In the genomic region with DNA sequence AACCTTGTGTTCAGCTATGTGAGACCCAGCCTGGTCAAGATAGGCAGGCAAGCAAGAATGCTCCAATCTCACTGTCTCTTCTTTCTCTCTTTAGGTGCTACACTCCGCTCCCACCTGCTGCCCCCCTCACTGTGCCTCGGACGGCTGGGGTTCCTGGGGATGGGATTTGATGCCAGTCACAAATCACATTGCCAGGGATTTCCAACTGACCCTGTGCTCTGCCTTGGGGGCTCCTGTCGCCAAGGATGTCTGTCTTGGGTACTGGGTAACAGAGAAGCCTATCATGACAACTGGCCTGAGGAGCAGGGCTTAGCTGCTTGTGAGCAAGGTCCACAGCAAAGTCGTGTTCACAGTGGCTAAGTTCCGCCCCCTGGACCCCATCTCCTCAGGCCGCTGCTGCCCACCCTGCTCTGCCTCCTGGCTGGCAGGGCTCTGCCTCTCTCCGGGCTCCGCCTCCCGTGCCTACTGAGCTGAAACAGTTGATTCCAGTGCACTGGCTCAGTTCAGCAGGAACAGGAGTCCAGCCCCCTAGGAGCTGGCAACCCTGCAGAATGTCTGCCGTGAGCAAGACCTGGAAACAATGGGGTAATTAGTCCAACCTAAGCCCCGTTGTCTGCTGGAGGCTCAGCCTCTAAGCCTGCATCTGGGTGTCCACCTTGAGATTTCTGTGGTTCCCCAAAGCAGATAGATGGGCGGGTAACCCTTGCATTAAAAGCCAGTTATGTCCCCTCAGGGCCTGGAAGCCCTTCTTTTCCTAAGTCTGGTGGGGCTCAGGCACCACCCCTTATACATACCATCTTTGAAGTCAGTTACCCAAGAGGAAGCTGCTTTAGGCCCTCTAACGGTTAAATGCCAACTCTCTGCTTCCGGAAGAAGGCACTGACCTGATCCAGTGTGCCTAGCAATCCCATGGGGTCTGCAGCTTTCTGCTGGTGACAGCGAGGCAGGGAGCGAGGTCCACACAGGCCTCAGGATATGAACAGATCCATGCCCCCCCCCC, we compare ENCODE assay signal across 8 mouse cellular contexts. TPM values are rescaled to one million over a fixed set of nuclear protein-coding genes. Genes with fewer than 3 reads are reported as not detected.
DNase-seq lines count a peak whose midpoint lies in the region; ATAC-seq and TF ChIP-seq lines count a peak whose summit lies in the region.

No protein-coding gene starts in this region.

- no peak; the same call in 1 of the 2 replicates for TF ChIP-seq POLR2A in CH12.LX (IDR thresholded peaks at IDR 0.05; ENCODE audit: low read depth, low read length)

- peaks cover 13% of the 10 kb centered on the region for H3K79me2 ChIP-seq in CH12.LX (replicated peaks; ENCODE audit: control insufficient read depth, extremely low read depth, insufficient read depth, poor library complexity, severe bottlenecking)

- TF ChIP-seq EP300 in CH12.LX (IDR thresholded peaks at IDR 0.05; ENCODE audit: low read length): no peak

- dilution Hi-C loops in CH12.LX (cut with MboI; ENCODE audit: extremely low pct_ligation_motif_present, extremely low pct_unique_long_range_greater_than_20kb, low sequenced_read_pairs): no loop called here

- no peak overlapping the region for H3K4me2 ChIP-seq in CH12.LX (ENCODE audit: insufficient read depth, low read depth, poor library complexity, severe bottlenecking)
- no peak overlapping the region; the same call in 1 of the 2 replicates for H3K4me2 ChIP-seq in heart, embryonic 16.5 days (ENCODE audit: low read depth, low read length)
- H3K4me2 ChIP-seq in liver, embryonic 16.5 days (ENCODE audit: low read depth, low read length): peak overlapping the region; percentile 27; the same call in 1 of the 2 replicates

- no peak for ATAC-seq in heart, embryonic 16.5 days (replicated peaks; ENCODE audit: extremely low read depth, insufficient read depth, low FRiP score)
- ATAC-seq in liver, embryonic 16.5 days (ENCODE audit: low read depth): no peak

- peak; percentile 40 to 53 for DNase-seq in cerebellum, postnatal 14 days
- no peak for DNase-seq in cerebellum, adult 8-10 months
- DNase-seq in CH12.LX (ENCODE audit: extremely low read depth): no peak
- peak; percentile 65 for DNase-seq in thymus, postnatal 25 days
- DNase-seq in frontal cortex, postnatal 25 days (ENCODE audit: low spot score in 2 of 2): no peak
- DNase-seq in urinary bladder, postnatal 25 days (ENCODE audit: low spot score): no peak

- H3K36me3 ChIP-seq in CH12.LX (replicated peaks in 1 of 2; ENCODE audit: control insufficient read depth in 1 of 2, insufficient read depth in 1 of 2, low read length in 1 of 2): peaks cover 54 to 80% of the 10 kb centered on the region in 2 experiments
- H3K36me3 ChIP-seq in heart, embryonic 16.5 days (ENCODE audit: control insufficient read depth, insufficient read depth): peaks cover 37% of the 10 kb centered on the region
- H3K36me3 ChIP-seq in liver, embryonic 16.5 days (ENCODE audit: control insufficient read depth, insufficient read depth): no peaks in the 10 kb centered on the region

- no peaks in the 10 kb centered on the region for H3K9me3 ChIP-seq in CH12.LX (replicated peaks; ENCODE audit: low read length)
- H3K9me3 ChIP-seq in heart, embryonic 16.5 days (replicated peaks; ENCODE audit: control insufficient read depth, low read length): no peaks in the 10 kb centered on the region
- no peaks in the 10 kb centered on the region for H3K9me3 ChIP-seq in liver, embryonic 16.5 days (replicated peaks; ENCODE audit: control insufficient read depth, low read length)

- peak overlapping the region; percentile 60 for H3K27ac ChIP-seq in CH12.LX (ENCODE audit: insufficient read depth, low read depth)
- peak overlapping the region; percentile 85 for H3K27ac ChIP-seq in heart, embryonic 16.5 days (ENCODE audit: low read length)
- peak overlapping the region; percentile 72 for H3K27ac ChIP-seq in liver, embryonic 16.5 days (ENCODE audit: low read length)

- WGBS in heart, embryonic 16.5 days: 64% methylated on average over 17 of the region's 17 CpGs
- WGBS in liver, embryonic 16.5 days (ENCODE audit: insufficient replicate concordance): 41% methylated on average over 17 of the region's 17 CpGs

- TF ChIP-seq CTCF in CH12.LX (conservative IDR thresholded peaks at IDR 0.05 in 1 of 2, IDR thresholded peaks at IDR 0.05 in 1 of 2; ENCODE audit: low read depth in 2 of 2, low read length in 2 of 2): no peak

- no peak for TF ChIP-seq RAD21 in CH12.LX (IDR thresholded peaks at IDR 0.05; ENCODE audit: low read depth, low read length)

- in situ Hi-C loops in CH12.LX (cut with MboI; ENCODE audit: low pct_ligation_motif_present, low pct_unique_long_range_greater_than_20kb, low sequenced_read_pairs): loop anchor here (25.0 kb wide), 1 partner anchor 154 kb away; no protein-coding TSS in a partner anchor

- H3K4me1 ChIP-seq in CH12.LX (ENCODE audit: control insufficient read depth in 1 of 2, insufficient read depth in 2 of 2): peaks cover 12 to 33% of the 10 kb centered on the region in 2 experiments
- H3K4me1 ChIP-seq in heart, embryonic 16.5 days (ENCODE audit: control insufficient read depth, insufficient read depth, low read length): peaks cover 36% of the 10 kb centered on the region
- H3K4me1 ChIP-seq in liver, embryonic 16.5 days (ENCODE audit: control insufficient read depth, low read depth, low read length): peaks cover 3% of the 10 kb centered on the region

- no peak overlapping the region for H3K4me3 ChIP-seq in CH12.LX (replicated peaks in 1 of 3; ENCODE audit: low read depth in 2 of 3, low read length in 2 of 3, poor library complexity in 1 of 3)
- H3K4me3 ChIP-seq in heart, embryonic 16.5 days (ENCODE audit: low read length): no peak overlapping the region
- no peak overlapping the region for H3K4me3 ChIP-seq in liver, embryonic 16.5 days (ENCODE audit: low read depth, low read length)

- H3K27me3 ChIP-seq in CH12.LX (replicated peaks): no peaks in the 10 kb centered on the region
- H3K27me3 ChIP-seq in heart, embryonic 16.5 days (ENCODE audit: control insufficient read depth, insufficient read depth, low read length): no peaks in the 10 kb centered on the region
- no peaks in the 10 kb centered on the region for H3K27me3 ChIP-seq in liver, embryonic 16.5 days (ENCODE audit: control insufficient read depth, insufficient read depth, low read depth, low read length)

- H3K9ac ChIP-seq in CH12.LX (ENCODE audit: insufficient read depth, low read depth): no peak overlapping the region
- peak overlapping the region; percentile 43; the same call in 1 of the 2 replicates for H3K9ac ChIP-seq in heart, embryonic 16.5 days (ENCODE audit: low read length)
- no peak overlapping the region; the same call in 1 of the 2 replicates for H3K9ac ChIP-seq in liver, embryonic 16.5 days (ENCODE audit: low read depth, low read length)

TF ChIP-seq in CH12.LX, 34 proteins besides CTCF, POLR2A, EP300 and RAD21:
- TF ChIP-seq ELF1 (IDR thresholded peaks at IDR 0.05; ENCODE audit: low read depth, low read length) (no peak), USF2 (conservative IDR thresholded peaks at IDR 0.05; ENCODE audit: low read depth, low read length) (no peak), MAFK (IDR thresholded peaks at IDR 0.05; ENCODE audit: insufficient replicate concordance, low read length) (no peak), ETS1 (conservative IDR thresholded peaks at IDR 0.05; ENCODE audit: low read depth, low read length) (no peak), MXI1 (IDR thresholded peaks at IDR 0.05; ENCODE audit: low read depth, low read length) (no peak), USF1 (IDR thresholded peaks at IDR 0.05; ENCODE audit: low read depth, low read length) (no peak), ZNF384 (IDR thresholded peaks at IDR 0.05; ENCODE audit: low read depth, low read length) (no peak), MAZ (IDR thresholded peaks at IDR 0.05; ENCODE audit: low read depth, low read length) (no peak), ZC3H11A (IDR thresholded peaks at IDR 0.05; ENCODE audit: low read depth, low read length) (no peak), CHD1 (IDR thresholded peaks at IDR 0.05; ENCODE audit: low read depth, low read length) (no peak)
TF ChIP-seq in CH12.LX: peak in this region for 0.

RNA-seq across cellular contexts. Expression of a gene that starts 23.7 kb away (rescaled TPM):
- total RNA-seq in CH12.LX (2012; rRNA removed) (not detected in 2 replicates), CH12.LX (2014; rRNA removed) (not detected in 2 replicates)
- not detected in 2 replicates for polyA plus RNA-seq in CH12.LX (2012; ENCODE audit: insufficient read length, low read depth)
- 1.5 and 1.6 TPM in 2 replicates for polyA plus RNA-seq in heart, embryonic 16.5 days (2015; fragmentation: Nextera tagmentation; extraction: Ambion mirVana)
- polyA plus RNA-seq in liver, embryonic 16.5 days (2015; fragmentation: Nextera tagmentation; extraction: Ambion mirVana): not detected in 2 replicates

RNA-seq across cellular contexts. Expression of a gene that starts 28.2 kb away (rescaled TPM):
- total RNA-seq in CH12.LX (2012; rRNA removed) (6.3 and 9.7 TPM in 2 replicates), CH12.LX (2014; rRNA removed) (4.7 and 4.9 TPM in 2 replicates)
- polyA plus RNA-seq in CH12.LX (2012; ENCODE audit: insufficient read length, low read depth): 6.5 and 9.1 TPM in 2 replicates
- 8.4 and 9.9 TPM in 2 replicates for polyA plus RNA-seq in heart, embryonic 16.5 days (2015; fragmentation: Nextera tagmentation; extraction: Ambion mirVana)
- polyA plus RNA-seq in liver, embryonic 16.5 days (2015; fragmentation: Nextera tagmentation; extraction: Ambion mirVana): 2.2 and 2.8 TPM in 2 replicates

RNA-seq across cellular contexts. Expression of a gene that starts 40.8 kb away (rescaled TPM):
- total RNA-seq in CH12.LX (2012; rRNA removed): 225 and 266 TPM in 2 replicates
- 213 and 228 TPM in 2 replicates for total RNA-seq in CH12.LX (2014; rRNA removed)
- 217 and 262 TPM in 2 replicates for polyA plus RNA-seq in CH12.LX (2012; ENCODE audit: insufficient read length, low read depth)
- polyA plus RNA-seq in heart, embryonic 16.5 days (2015; fragmentation: Nextera tagmentation; extraction: Ambion mirVana): 297 and 311 TPM in 2 replicates
- 175 and 185 TPM in 2 replicates for polyA plus RNA-seq in liver, embryonic 16.5 days (2015; fragmentation: Nextera tagmentation; extraction: Ambion mirVana)

RNA-seq across cellular contexts. Expression of a gene that starts 48.4 kb away (rescaled TPM):
- total RNA-seq in CH12.LX (2012; rRNA removed) (51.6 and 58.6 TPM in 2 replicates), CH12.LX (2014; rRNA removed) (79.7 and 102 TPM in 2 replicates)
- 62.1 and 70.8 TPM in 2 replicates for polyA plus RNA-seq in CH12.LX (2012; ENCODE audit: insufficient read length, low read depth)
- 45.0 and 46.2 TPM in 2 replicates for polyA plus RNA-seq in heart, embryonic 16.5 days (2015; fragmentation: Nextera tagmentation; extraction: Ambion mirVana)
- polyA plus RNA-seq in liver, embryonic 16.5 days (2015; fragmentation: Nextera tagmentation; extraction: Ambion mirVana): 27.1 and 27.9 TPM in 2 replicates

Comparison
In these comparisons a context has a peak if more than half of its experiments do, and no peak if none do; other contexts are left out.
1. DNase-seq: peak in cerebellum, postnatal 14 days (2 of 2) and thymus, postnatal 25 days (single experiment); none in cerebellum, adult 8-10 months (single experiment), CH12.LX (single experiment), frontal cortex, postnatal 25 days (0 of 2) and urinary bladder, postnatal 25 days (single experiment).
2. Peak in every context shown above with its lines, with median percentiles within 50 percentile points of each other: H3K27ac ChIP-seq.